Mouse (Mus musculus) erythroblast, embryonic 14.5 days (primary cell): Measurements from ENCODE around the gene Tmcc2. TPM values are rescaled to one million over a fixed set of nuclear protein-coding genes. Genes with fewer than 3 reads are reported as not detected.

Experiments
- H3K27me3 ChIP-seq: 2 replicates; pipeline ENCODE4 v1.6.1; 2012; ENCODE audit warnings: inconsistent platforms; ENCODE audit not compliant: control insufficient read depth
- H3K36me3 ChIP-seq: 2 replicates; pipeline ENCODE4 v1.6.1; 2012; ENCODE audit warnings: mild to moderate bottlenecking, inconsistent platforms; ENCODE audit not compliant: control insufficient read depth
- H3K4me1 ChIP-seq: 2 replicates; pipeline ENCODE4 v1.6.1; 2012; ENCODE audit warnings: inconsistent platforms; ENCODE audit not compliant: control insufficient read depth
- H3K4me3 ChIP-seq: replicated peaks from 2 replicates; pipeline ENCODE3; 2012; ENCODE audit warnings: moderate library complexity, mild to moderate bottlenecking, inconsistent platforms
- H3K9me3 ChIP-seq: 2 replicates; pipeline ENCODE4 v1.6.1; 2012; ENCODE audit warnings: low read length, inconsistent platforms, mixed read lengths; ENCODE audit not compliant: control insufficient read depth
- GATA1 ChIP-seq: IDR thresholded peaks from 2 replicates; pipeline ENCODE4 v1.6.1; 2012; ENCODE audit warnings: low read length, inconsistent platforms, mixed read lengths
- TAL1 ChIP-seq: IDR thresholded peaks from 3 replicates; pipeline ENCODE4 v1.6.1; 2012; ENCODE audit warnings: low read length, inconsistent platforms, mixed read lengths
- polyA plus RNA-seq: library from polyadenylated mRNA; stranded (reverse); fragments of >175 nt; gene quantifications from 2 replicates; pipeline ENCODE4 v1.2.3, GENCODE M21; 2012

Gene Tmcc2
- 409 and 495 TPM in 2 replicates for polyA plus RNA-seq

- Histone ChIP-seq H3K27me3 (peaks cover 34% of the 10 kb centered on the region), H3K4me3 (peak within 1 kb of the TSS; percentile 89), H3K36me3 (peaks cover 40% of the 10 kb centered on the region), H3K4me1 (peaks cover 56% of the 10 kb centered on the region), H3K9me3 (no peaks in the 10 kb centered on the region)
- no peak for TF ChIP-seq GATA1
Observed at GRCm38 (mm10) chr1:132390691-132391579, at the start of gene Tmcc2. TSS of gene Tmcc2 (minus strand) at chr1:132391281.

GRCm38 (mm10) chr1:132437389-132437788, 46.3 kb upstream of the Tmcc2 start:
- Histone ChIP-seq H3K9me3 (peaks cover 3% of the 10 kb centered on the region), H3K4me3 (no peak overlapping the region), H3K36me3 (peaks cover 36% of the 10 kb centered on the region), H3K4me1 (no peaks in the 10 kb centered on the region), H3K27me3 (no peaks in the 10 kb centered on the region)
- TF ChIP-seq TAL1 = no peak
- TF ChIP-seq GATA1 = no peak

- H3K27me3 ChIP-seq = no peaks in the 10 kb centered on the region
- no peaks in the 10 kb centered on the region for H3K4me1 ChIP-seq
- no peak for TF ChIP-seq TAL1
- no peak for TF ChIP-seq GATA1
- H3K36me3 ChIP-seq = peaks cover 32% of the 10 kb centered on the region
- peaks cover 3% of the 10 kb centered on the region for H3K9me3 ChIP-seq
- H3K4me3 ChIP-seq = no peak overlapping the region
Observed at GRCm38 (mm10) chr1:132436960-132437359, 45.9 kb upstream of the Tmcc2 start.

- no peak for TF ChIP-seq TAL1
- TF ChIP-seq GATA1 = no peak
- Histone ChIP-seq H3K27me3 (no peaks in the 10 kb centered on the region), H3K9me3 (peaks cover 3% of the 10 kb centered on the region), H3K4me1 (no peaks in the 10 kb centered on the region), H3K4me3 (no peak overlapping the region), H3K36me3 (peaks cover 28% of the 10 kb centered on the region)
Observed at GRCm38 (mm10) chr1:132436320-132436958, 45.4 kb upstream of the Tmcc2 start.

GRCm38 (mm10) chr1:132434032-132434431, 43.0 kb upstream of the Tmcc2 start:
- TF ChIP-seq TAL1 (no peak), GATA1 (no peak)
- H3K27me3 ChIP-seq = no peaks in the 10 kb centered on the region
- no peak overlapping the region for H3K4me3 ChIP-seq
- peaks cover 20% of the 10 kb centered on the region for H3K36me3 ChIP-seq
- H3K4me1 ChIP-seq = no peaks in the 10 kb centered on the region
- H3K9me3 ChIP-seq = no peaks in the 10 kb centered on the region

GRCm38 (mm10) chr1:132433349-132433748, 42.3 kb upstream of the Tmcc2 start:
- Histone ChIP-seq H3K4me3 (no peak overlapping the region), H3K36me3 (peaks cover 20% of the 10 kb centered on the region), H3K9me3 (no peaks in the 10 kb centered on the region), H3K27me3 (no peaks in the 10 kb centered on the region), H3K4me1 (no peaks in the 10 kb centered on the region)
- TF ChIP-seq TAL1 (no peak), GATA1 (no peak)

- Histone ChIP-seq H3K27me3 (no peaks in the 10 kb centered on the region), H3K36me3 (peaks cover 14% of the 10 kb centered on the region), H3K9me3 (no peaks in the 10 kb centered on the region), H3K4me3 (no peak overlapping the region), H3K4me1 (no peaks in the 10 kb centered on the region)
- no peak for TF ChIP-seq GATA1
- no peak for TF ChIP-seq TAL1
Observed at GRCm38 (mm10) chr1:132431716-132432115, 40.6 kb upstream of the Tmcc2 start.

- no peak overlapping the region for H3K4me3 ChIP-seq
- no peaks in the 10 kb centered on the region for H3K9me3 ChIP-seq
- TF ChIP-seq TAL1 (no peak), GATA1 (no peak)
- H3K27me3 ChIP-seq = no peaks in the 10 kb centered on the region
- H3K4me1 ChIP-seq = no peaks in the 10 kb centered on the region
- peaks cover 12% of the 10 kb centered on the region for H3K36me3 ChIP-seq
Observed at GRCm38 (mm10) chr1:132430818-132431217, 39.7 kb upstream of the Tmcc2 start.

- TF ChIP-seq GATA1 = no peak
- no peak for TF ChIP-seq TAL1
- no peaks in the 10 kb centered on the region for H3K27me3 ChIP-seq
- no peak overlapping the region for H3K4me3 ChIP-seq
Observed at GRCm38 (mm10) chr1:132425600-132425999, 34.5 kb upstream of the Tmcc2 start.

More at GRCm38 (mm10) chr1:132425600-132425999, 34.5 kb upstream of the Tmcc2 start:
- Histone ChIP-seq H3K36me3 (peaks cover 8% of the 10 kb centered on the region), H3K9me3 (no peaks in the 10 kb centered on the region), H3K4me1 (peaks cover 5% of the 10 kb centered on the region)
